Mouse (Mus musculus): ENCODE measurements around the gene F3. TPM values are rescaled to one million over a fixed set of nuclear protein-coding genes. Genes with fewer than 3 reads are reported as not detected.
A peak's percentile ranks its signal among the peaks of the same experiment; 100 is the strongest.

The F3 gene
- total and polyA plus RNA-seq, 3 experiments: not detected

DNA sequence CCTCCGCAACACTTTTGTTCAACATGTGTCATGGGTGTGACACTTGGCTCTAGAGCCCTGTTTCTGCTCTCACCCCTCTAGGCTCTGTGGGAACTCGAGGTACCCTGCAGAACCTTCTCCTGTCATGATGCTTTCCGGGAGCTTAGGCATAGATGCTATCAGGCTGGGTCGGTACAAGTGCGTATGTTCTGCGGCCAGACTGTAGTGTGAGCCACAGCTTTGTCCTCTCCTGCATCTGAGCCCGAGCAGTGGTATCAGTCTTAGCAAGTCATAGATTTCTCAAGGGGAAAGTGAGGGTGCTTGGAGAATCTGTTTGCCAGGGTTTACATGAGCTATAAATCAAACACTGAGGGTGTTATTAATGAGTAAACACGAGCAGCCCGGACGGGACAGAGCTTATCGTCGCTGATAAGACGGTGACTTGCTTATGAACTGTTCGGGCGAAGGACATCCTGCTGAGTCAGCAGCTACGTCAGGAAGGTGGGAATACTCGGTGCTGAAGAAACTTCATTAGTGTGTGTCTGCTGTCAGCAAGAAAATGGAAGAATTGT is 10.1 kb upstream of the F3 start:
- TF ChIP-seq CTCF (IDR thresholded peaks at IDR 0.05; ENCODE audit: low read depth, low read length): no peak
- TF ChIP-seq POLR2AphosphoS5 (IDR thresholded peaks at IDR 0.05; ENCODE audit: insufficient replicate concordance, low read depth, low read length): no peak
- no peak for TF ChIP-seq GATA2 (IDR thresholded peaks at IDR 0.05; ENCODE audit: borderline replicate concordance, low read depth, low read length)
- TF ChIP-seq TAL1 (conservative IDR thresholded peaks at IDR 0.05; ENCODE audit: low read depth, low read length): no peak
- TF ChIP-seq GATA1 (IDR thresholded peaks at IDR 0.05; ENCODE audit: borderline replicate concordance, low read length): no peak
- H3K4me1 ChIP-seq (ENCODE audit: insufficient read depth, low read depth, low read length): peaks cover 17% of the 10 kb centered on the region
- no peaks in the 10 kb centered on the region for H3K9me3 ChIP-seq (replicated peaks)
- peaks cover 55% of the 10 kb centered on the region for H3K27me3 ChIP-seq (ENCODE audit: insufficient read depth, low read length)
- H3K36me3 ChIP-seq (replicated peaks): no peaks in the 10 kb centered on the region
- no peak overlapping the region for H3K4me3 ChIP-seq (ENCODE audit: low read depth, low read length)
- ATAC-seq (ENCODE audit: extremely low read depth, insufficient number of reproducible peaks, low FRiP score, poor library complexity, severe bottlenecking): no peak; the same call in 1 of the 2 replicates
- DNase-seq (ENCODE audit: low spot score): no peak

DNA sequence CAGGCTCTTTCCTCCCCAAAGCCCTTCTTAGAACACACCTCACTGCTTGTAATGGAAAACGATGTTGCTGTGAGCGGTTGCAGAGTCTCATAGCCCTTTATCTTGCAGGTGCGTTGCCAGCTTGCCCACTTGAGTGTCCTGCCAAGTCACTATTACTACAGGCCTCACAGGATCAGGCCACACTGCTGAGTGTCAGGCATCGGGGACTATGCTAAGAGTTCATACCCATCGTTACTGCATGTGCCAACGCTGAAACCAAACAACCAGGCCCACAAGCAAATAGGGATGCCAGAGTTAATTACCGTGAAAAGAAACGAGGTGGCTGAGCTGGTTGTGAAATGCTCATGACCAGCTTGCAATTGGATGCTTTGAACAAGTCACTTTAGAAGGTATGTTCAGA is 9.5 kb upstream of the F3 start:
- Histone ChIP-seq H3K36me3 (replicated peaks) (no peaks in the 10 kb centered on the region), H3K27me3 (ENCODE audit: insufficient read depth, low read length) (peaks cover 57% of the 10 kb centered on the region), H3K9me3 (replicated peaks) (no peaks in the 10 kb centered on the region), H3K4me3 (ENCODE audit: low read depth, low read length) (no peak overlapping the region), H3K4me1 (ENCODE audit: insufficient read depth, low read depth, low read length) (peaks cover 17% of the 10 kb centered on the region)
- DNase-seq (ENCODE audit: low spot score) (no peak), ATAC-seq (ENCODE audit: extremely low read depth, insufficient number of reproducible peaks, low FRiP score, poor library complexity, severe bottlenecking) (no peak)
- TF ChIP-seq GATA2 (IDR thresholded peaks at IDR 0.05; ENCODE audit: borderline replicate concordance, low read depth, low read length) (no peak), POLR2AphosphoS5 (IDR thresholded peaks at IDR 0.05; ENCODE audit: insufficient replicate concordance, low read depth, low read length) (no peak)

DNA sequence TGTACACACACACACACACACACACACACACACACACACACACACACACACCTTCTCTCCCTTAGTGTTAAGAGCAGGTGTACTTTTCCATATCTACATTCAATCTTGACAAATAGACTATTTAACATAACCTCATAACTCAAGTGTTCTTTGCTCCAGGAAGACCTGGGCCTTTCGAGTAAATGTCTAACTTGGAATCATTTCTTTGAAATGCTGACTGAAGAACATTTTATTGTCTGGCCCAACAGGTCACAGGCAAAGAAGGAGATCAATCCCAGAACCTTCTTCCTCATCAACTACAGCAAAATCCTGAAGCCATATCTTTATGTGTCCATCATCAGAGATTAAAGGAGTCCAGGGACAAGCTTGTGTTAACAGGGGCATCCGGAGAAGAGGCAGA is 8.9 kb upstream of the F3 start:
- no peaks in the 10 kb centered on the region for H3K36me3 ChIP-seq (replicated peaks)
- ATAC-seq (ENCODE audit: extremely low read depth, insufficient number of reproducible peaks, low FRiP score, poor library complexity, severe bottlenecking) (no peak), DNase-seq (ENCODE audit: low spot score) (no peak)
- peaks cover 17% of the 10 kb centered on the region for H3K4me1 ChIP-seq (ENCODE audit: insufficient read depth, low read depth, low read length)
- H3K27me3 ChIP-seq (ENCODE audit: insufficient read depth, low read length): peaks cover 54% of the 10 kb centered on the region
- no peaks in the 10 kb centered on the region for H3K9me3 ChIP-seq (replicated peaks)
- TF ChIP-seq CTCF (IDR thresholded peaks at IDR 0.05; ENCODE audit: low read depth, low read length): no peak
- TF ChIP-seq GATA2 (IDR thresholded peaks at IDR 0.05; ENCODE audit: borderline replicate concordance, low read depth, low read length): no peak
- TF ChIP-seq POLR2AphosphoS5 (IDR thresholded peaks at IDR 0.05; ENCODE audit: insufficient replicate concordance, low read depth, low read length): no peak
- TF ChIP-seq GATA1 (IDR thresholded peaks at IDR 0.05; ENCODE audit: borderline replicate concordance, low read length): no peak
- TF ChIP-seq TAL1 (conservative IDR thresholded peaks at IDR 0.05; ENCODE audit: low read depth, low read length): no peak
- H3K4me3 ChIP-seq (ENCODE audit: low read depth, low read length): no peak overlapping the region

DNA sequence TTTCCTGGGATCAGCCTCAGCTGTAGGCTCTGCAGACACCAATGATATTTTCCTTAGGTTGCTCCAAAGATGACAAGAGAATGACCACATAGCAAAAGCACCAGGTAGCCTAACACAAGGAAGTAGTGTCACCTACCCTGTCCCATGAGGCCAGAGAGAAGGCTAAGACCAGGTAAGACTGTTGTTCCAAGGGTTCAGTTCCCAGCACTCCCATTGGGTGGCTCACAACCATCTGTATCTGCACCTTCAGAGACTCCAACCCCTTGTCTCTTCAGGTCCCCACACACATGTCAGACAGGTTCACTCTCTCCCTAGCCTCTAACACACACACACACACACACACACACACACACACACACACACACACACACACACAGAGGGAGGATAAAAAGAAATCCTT is 8.0 kb upstream of the F3 start:
- peaks cover 17% of the 10 kb centered on the region for H3K4me1 ChIP-seq (ENCODE audit: insufficient read depth, low read depth, low read length)
- H3K9me3 ChIP-seq (replicated peaks): no peaks in the 10 kb centered on the region
- no peak overlapping the region for H3K4me3 ChIP-seq (ENCODE audit: low read depth, low read length)
- TF ChIP-seq GATA1 (IDR thresholded peaks at IDR 0.05; ENCODE audit: borderline replicate concordance, low read length) (no peak), TAL1 (conservative IDR thresholded peaks at IDR 0.05; ENCODE audit: low read depth, low read length) (no peak), GATA2 (IDR thresholded peaks at IDR 0.05; ENCODE audit: borderline replicate concordance, low read depth, low read length) (no peak), CTCF (IDR thresholded peaks at IDR 0.05; ENCODE audit: low read depth, low read length) (no peak), POLR2AphosphoS5 (IDR thresholded peaks at IDR 0.05; ENCODE audit: insufficient replicate concordance, low read depth, low read length) (no peak)
- H3K36me3 ChIP-seq (replicated peaks): no peaks in the 10 kb centered on the region
- DNase-seq (ENCODE audit: low spot score): no peak
- H3K27me3 ChIP-seq (ENCODE audit: insufficient read depth, low read length): peaks cover 50% of the 10 kb centered on the region
- no peak for ATAC-seq (ENCODE audit: extremely low read depth, insufficient number of reproducible peaks, low FRiP score, poor library complexity, severe bottlenecking)

DNA sequence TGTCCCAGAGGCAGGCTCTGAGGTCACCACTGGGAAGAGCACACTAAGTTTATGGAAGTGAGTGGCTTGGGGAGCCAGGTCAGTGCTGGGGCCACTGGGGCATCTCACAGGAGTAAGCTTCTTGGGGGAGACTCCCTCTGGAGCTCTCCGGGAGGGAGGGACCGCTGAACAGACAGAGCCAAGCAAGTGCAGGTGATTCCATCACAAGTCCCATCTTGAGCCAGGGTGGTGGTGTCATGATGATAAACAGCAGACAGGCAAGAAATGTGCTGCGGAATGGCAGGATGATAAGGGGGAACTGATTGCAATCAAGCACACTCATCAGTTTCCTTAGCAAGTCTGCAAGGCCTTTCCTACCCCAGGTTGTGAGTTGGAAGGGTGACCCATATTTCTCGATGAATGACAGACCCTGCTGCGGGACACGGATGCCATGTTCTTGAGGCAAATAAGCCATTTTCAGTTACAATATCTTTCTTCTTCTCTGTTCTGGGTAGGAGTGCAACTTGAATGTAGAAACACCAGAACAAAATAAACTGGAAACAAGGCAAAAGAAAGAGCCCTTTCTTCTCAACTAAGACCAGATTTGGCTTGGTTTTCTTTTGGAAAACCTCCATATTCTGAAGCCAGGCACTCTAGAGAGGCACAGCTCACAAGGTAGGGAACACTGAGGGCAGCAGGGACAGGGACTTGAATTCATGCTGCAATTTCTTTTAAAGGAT is 7.4 kb upstream of the F3 start:
- no peaks in the 10 kb centered on the region for H3K36me3 ChIP-seq (replicated peaks)
- no peaks in the 10 kb centered on the region for H3K9me3 ChIP-seq (replicated peaks)
- peaks cover 17% of the 10 kb centered on the region for H3K4me1 ChIP-seq (ENCODE audit: insufficient read depth, low read depth, low read length)
- H3K27me3 ChIP-seq (ENCODE audit: insufficient read depth, low read length): peaks cover 47% of the 10 kb centered on the region
- 0 out of 2 replicates have a peak, but pooled peaks have one; percentile 38 for ATAC-seq (ENCODE audit: extremely low read depth, insufficient number of reproducible peaks, low FRiP score, poor library complexity, severe bottlenecking)
- DNase-seq (ENCODE audit: low spot score): no peak
- H3K4me3 ChIP-seq (ENCODE audit: low read depth, low read length): no peak overlapping the region
- TF ChIP-seq TAL1 (conservative IDR thresholded peaks at IDR 0.05; ENCODE audit: low read depth, low read length): no peak
- no peak for TF ChIP-seq GATA2 (IDR thresholded peaks at IDR 0.05; ENCODE audit: borderline replicate concordance, low read depth, low read length)
- no peak for TF ChIP-seq GATA1 (IDR thresholded peaks at IDR 0.05; ENCODE audit: borderline replicate concordance, low read length)
- no peak for TF ChIP-seq POLR2AphosphoS5 (IDR thresholded peaks at IDR 0.05; ENCODE audit: insufficient replicate concordance, low read depth, low read length)
- no peak for TF ChIP-seq CTCF (IDR thresholded peaks at IDR 0.05; ENCODE audit: low read depth, low read length)

DNA sequence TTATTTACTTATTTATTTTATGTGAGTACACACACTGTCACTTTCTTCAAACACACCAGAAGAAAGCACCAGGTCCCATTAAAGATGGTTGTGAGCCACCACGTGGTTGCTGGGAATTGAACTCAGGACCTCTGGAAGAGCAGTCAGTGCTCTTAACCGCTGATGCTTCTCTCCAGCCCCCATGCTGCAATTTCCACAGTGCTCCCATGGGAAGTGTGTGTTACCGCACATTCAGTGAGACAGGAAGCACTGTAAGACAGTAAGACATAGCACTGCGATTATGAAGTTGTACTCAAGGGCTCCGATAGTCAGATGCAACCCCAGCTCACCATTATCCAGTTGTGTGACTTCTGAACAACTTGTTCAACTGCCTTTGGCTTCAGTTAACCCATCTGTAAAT is 6.9 kb upstream of the F3 start:
- DNase-seq (ENCODE audit: low spot score) (no peak), ATAC-seq (ENCODE audit: extremely low read depth, insufficient number of reproducible peaks, low FRiP score, poor library complexity, severe bottlenecking) (no peak)
- Histone ChIP-seq H3K9me3 (replicated peaks) (no peaks in the 10 kb centered on the region), H3K36me3 (replicated peaks) (no peaks in the 10 kb centered on the region), H3K4me1 (ENCODE audit: insufficient read depth, low read depth, low read length) (peaks cover 22% of the 10 kb centered on the region), H3K4me3 (ENCODE audit: low read depth, low read length) (no peak overlapping the region), H3K27me3 (ENCODE audit: insufficient read depth, low read length) (peaks cover 41% of the 10 kb centered on the region)
- TF ChIP-seq GATA2 (IDR thresholded peaks at IDR 0.05; ENCODE audit: borderline replicate concordance, low read depth, low read length) (no peak), POLR2AphosphoS5 (IDR thresholded peaks at IDR 0.05; ENCODE audit: insufficient replicate concordance, low read depth, low read length) (no peak), CTCF (IDR thresholded peaks at IDR 0.05; ENCODE audit: low read depth, low read length) (no peak), TAL1 (conservative IDR thresholded peaks at IDR 0.05; ENCODE audit: low read depth, low read length) (no peak), GATA1 (IDR thresholded peaks at IDR 0.05; ENCODE audit: borderline replicate concordance, low read length) (no peak)
